Mouse (Mus musculus): ENCODE measurements around the gene Rnaseh2c.

The Rnaseh2c gene

GRCm38 (mm10) chr19:5572331-5573125 is 29.1 kb upstream of the Rnaseh2c start:
- intact Hi-C loops (cut with DNase I): no loop called here

GRCm38 (mm10) chr19:5575336-5575735 is 26.3 kb upstream of the Rnaseh2c start:
- intact Hi-C loops (cut with DNase I): no loop called here

- intact Hi-C loops (cut with DNase I): no loop called here
These were observed 21.7 kb upstream of the Rnaseh2c start for GRCm38 (mm10) chr19:5579971-5580370.

GRCm38 (mm10) chr19:5580776-5581175 is 20.9 kb upstream of the Rnaseh2c start:
- intact Hi-C loops (cut with DNase I): no loop called here

- intact Hi-C loops (cut with DNase I): no loop called here
These were observed 19.7 kb upstream of the Rnaseh2c start for GRCm38 (mm10) chr19:5581995-5582394.

- intact Hi-C loops (cut with DNase I): no loop called here
These were observed 12.5 kb upstream of the Rnaseh2c start for GRCm38 (mm10) chr19:5589159-5589558.

- intact Hi-C loops (cut with DNase I): no loop called here
These were observed 9.8 kb upstream of the Rnaseh2c start for GRCm38 (mm10) chr19:5591888-5592287.

GRCm38 (mm10) chr19:5599224-5599623 is 2.4 kb upstream of the Rnaseh2c start:
- intact Hi-C loops (cut with DNase I): no loop called here

GRCm38 (mm10) chr19:5603664-5604063 is 2.0 kb downstream of the Rnaseh2c start:
- intact Hi-C loops (cut with DNase I): no loop called here

GRCm38 (mm10) chr19:5605126-5605525 is 3.5 kb downstream of the Rnaseh2c start:
- intact Hi-C loops (cut with DNase I): no loop called here

GRCm38 (mm10) chr19:5606196-5606595 is 4.5 kb downstream of the Rnaseh2c start:
- intact Hi-C loops (cut with DNase I): no loop called here

- intact Hi-C loops (cut with DNase I): no loop called here
These were observed 6.2 kb downstream of the Rnaseh2c start for GRCm38 (mm10) chr19:5607705-5608410.

GRCm38 (mm10) chr19:5608707-5609106 is 7.0 kb downstream of the Rnaseh2c start:
- intact Hi-C loops (cut with DNase I): no loop called here

- intact Hi-C loops (cut with DNase I): no loop called here
These were observed 7.5 kb downstream of the Rnaseh2c start for GRCm38 (mm10) chr19:5609171-5609546.

GRCm38 (mm10) chr19:5609547-5610404 is 8.1 kb downstream of the Rnaseh2c start, which contains the start of gene Kat5:
Gene Kat5 (minus strand): TSS chr19:5610237.
- intact Hi-C loops (cut with DNase I): no loop called here

- intact Hi-C loops (cut with DNase I): no loop called here
These were observed 10.3 kb downstream of the Rnaseh2c start for GRCm38 (mm10) chr19:5611973-5612372.

GRCm38 (mm10) chr19:5612762-5613411 is 11.2 kb downstream of the Rnaseh2c start:
- intact Hi-C loops (cut with DNase I): no loop called here

- intact Hi-C loops (cut with DNase I): no loop called here
These were observed 13.3 kb downstream of the Rnaseh2c start for GRCm38 (mm10) chr19:5614953-5615352.

- intact Hi-C loops (cut with DNase I): no loop called here
These were observed 18.3 kb downstream of the Rnaseh2c start for GRCm38 (mm10) chr19:5620007-5620406.

GRCm38 (mm10) chr19:5621884-5622283 is 20.2 kb downstream of the Rnaseh2c start:
- intact Hi-C loops (cut with DNase I): no loop called here

GRCm38 (mm10) chr19:5625311-5625710 is 23.6 kb downstream of the Rnaseh2c start:
- intact Hi-C loops (cut with DNase I): no loop called here
